Mouse (Mus musculus) MEL (cell line): ENCODE data around the gene Lims1.

ENCODE experiments used
- CTCF ChIP-seq, 3 experiments: IDR thresholded peaks in 2 of 3; conservative IDR thresholded peaks in 1 of 3; 2 replicates each; pipeline ENCODE4 v1.5.1; 2011 to 2012; ENCODE audit warnings: low read length in 3 of 3, low read depth in 2 of 3, mild to moderate bottlenecking in 2 of 3, improper control_type of control experiment in 1 of 3, inconsistent platforms in 1 of 3, mixed read lengths in 1 of 3, moderate library complexity in 1 of 3; ENCODE audit not compliant: control insufficient read depth in 1 of 3, insufficient read depth in 1 of 3, poor library complexity in 1 of 3, severe bottlenecking in 1 of 3
- POLR2A ChIP-seq, 2 experiments: IDR thresholded peaks; 2 replicates each; pipeline ENCODE4 v1.6.1; 2011 to 2012; ENCODE audit warnings: low read length in 2 of 2, mild to moderate bottlenecking in 2 of 2, control low read depth in 1 of 2, improper control_type of control experiment in 1 of 2, low read depth in 1 of 2, moderate library complexity in 1 of 2; ENCODE audit not compliant: control insufficient read depth in 1 of 2, insufficient read depth in 1 of 2, poor library complexity in 1 of 2
- SMC3 ChIP-seq: IDR thresholded peaks from 2 replicates; pipeline ENCODE4 v1.6.1; 2011; ENCODE audit warnings: low read depth, low read length, improper control_type of control experiment
- ZC3H11A ChIP-seq: IDR thresholded peaks from 2 replicates; pipeline ENCODE4 v1.6.1; 2012; ENCODE audit warnings: low read depth, mild to moderate bottlenecking, inconsistent platforms, low read length, improper control_type of control experiment

DNA sequence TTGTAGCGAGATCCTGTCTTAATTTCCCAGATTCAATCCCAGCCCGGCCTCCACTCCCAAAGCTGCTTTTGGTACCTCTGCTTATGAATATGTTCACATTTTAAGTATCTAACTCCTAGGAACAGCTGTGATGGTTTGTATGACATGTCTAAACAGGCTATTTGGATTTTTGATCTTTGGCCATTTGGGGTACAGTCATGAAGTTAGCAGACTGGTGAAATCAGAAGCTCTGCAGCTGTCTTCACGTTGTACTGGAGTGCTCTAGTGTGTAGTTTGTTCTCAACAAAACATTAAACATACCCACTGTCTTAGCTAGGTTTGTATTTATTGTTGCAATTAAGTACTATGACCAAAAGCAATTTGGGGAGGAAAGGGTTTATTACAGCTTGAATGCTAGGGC, 63.7 kb downstream of the Lims1 start:
- no peak for TF ChIP-seq POLR2A (IDR thresholded peaks at IDR 0.05; ENCODE audit: control insufficient read depth in 1 of 2, insufficient read depth in 1 of 2, low read depth in 1 of 2, low read length in 2 of 2, poor library complexity in 1 of 2)
- no peak for TF ChIP-seq CTCF (IDR thresholded peaks at IDR 0.05 in 2 of 3, conservative IDR thresholded peaks at IDR 0.05 in 1 of 3; ENCODE audit: control insufficient read depth in 1 of 3, insufficient read depth in 1 of 3, low read depth in 2 of 3, low read length in 3 of 3, poor library complexity in 1 of 3, severe bottlenecking in 1 of 3)
- no peak for TF ChIP-seq ZC3H11A
- TF ChIP-seq SMC3 = no peak
